Mouse (Mus musculus) retina, embryonic 14.5 days (tissue): ENCODE measurements around the gene Sgcd.

Experiments
- DNase-seq: peaks from one replicate; pipeline ENCODE4 v3.0.0-alpha.2; 2015; ENCODE audit warnings: low spot score

The Sgcd gene

DNA sequence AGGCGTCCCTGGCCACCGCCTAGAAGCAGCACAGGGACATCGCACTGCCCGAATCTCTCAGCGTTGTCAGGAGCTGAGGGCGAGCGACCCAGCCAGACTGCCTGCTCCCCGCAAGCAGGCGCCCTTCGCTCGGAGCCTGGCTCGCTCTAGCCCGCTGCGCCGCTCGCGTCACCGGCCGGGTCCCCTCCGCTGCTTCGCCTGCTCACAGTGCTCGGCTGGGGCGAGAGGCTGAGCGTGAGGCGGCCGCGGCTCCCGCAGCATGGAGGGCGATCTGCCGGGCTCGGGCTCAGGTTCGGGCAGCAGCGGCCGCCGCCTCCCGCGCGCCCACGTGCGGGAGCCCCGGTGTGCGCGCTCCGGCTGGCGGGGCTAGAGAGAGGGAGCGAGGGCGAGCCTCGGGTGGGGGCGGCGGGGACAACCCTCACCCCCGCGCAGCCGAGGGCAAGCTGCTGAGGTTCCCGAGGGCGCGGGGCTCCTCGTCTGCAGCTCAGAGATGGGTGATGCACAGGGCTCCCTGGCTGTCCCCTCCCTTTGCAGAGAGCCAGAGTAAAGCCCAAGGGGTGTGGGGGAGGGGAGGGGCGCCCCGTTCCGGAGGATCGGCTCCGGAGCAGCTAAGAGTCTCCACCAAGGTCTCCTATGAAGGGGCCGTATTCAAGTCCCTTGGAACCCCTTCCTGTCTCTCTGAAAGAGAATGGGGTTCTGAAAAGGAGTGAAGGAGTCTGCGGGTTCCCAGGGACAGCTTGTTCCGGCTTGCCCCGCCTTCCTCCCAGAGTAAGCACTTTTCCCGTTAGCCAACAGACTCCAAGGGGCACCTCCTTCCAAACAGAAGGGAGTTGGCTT, at the start of gene Sgcd:
Sgcd (minus strand) TSS at position 273 of the 837 bp plus-strand sequence.
- DNase-seq = peak; percentile 64

GRCm38 (mm10) chr11:48038051-48038450, 49.3 kb upstream of the Sgcd start:
- peak; percentile 2 for DNase-seq

GRCm38 (mm10) chr11:48012836-48013235, 24.1 kb upstream of the Sgcd start:
- peak; percentile 35 for DNase-seq

- DNase-seq = peak; percentile 62
Measured at GRCm38 (mm10) chr11:47988333-47988696, 454 bp downstream of the Sgcd start.

- peak; percentile 13 for DNase-seq
Measured at GRCm38 (mm10) chr11:47987893-47988267, 889 bp downstream of the Sgcd start.

- DNase-seq = peak; percentile 8
Measured at GRCm38 (mm10) chr11:47987251-47987892, 1.4 kb downstream of the Sgcd start.

DNA sequence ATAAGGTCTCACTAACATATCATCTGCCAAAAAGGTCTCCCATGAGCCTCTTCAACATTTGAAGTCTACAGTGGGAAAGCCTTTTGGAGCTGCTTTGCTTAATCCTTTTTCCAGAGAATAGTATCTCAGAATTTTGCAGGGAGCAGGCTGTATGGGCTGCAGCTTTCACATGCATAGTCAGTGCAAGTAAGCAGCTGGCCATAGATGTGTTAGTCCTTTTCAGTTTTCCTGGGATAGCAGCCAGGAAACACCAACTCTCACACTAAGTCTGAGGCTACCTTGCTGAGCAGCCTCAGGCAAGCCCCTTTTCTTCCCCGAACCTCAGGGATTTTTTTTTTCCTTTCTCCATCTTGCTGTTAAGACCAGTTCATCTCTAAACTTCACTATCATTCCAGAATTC, 6.6 kb downstream of the Sgcd start:
- DNase-seq = no peak

- no peak for DNase-seq
Measured at GRCm38 (mm10) chr11:47981108-47981507, 7.7 kb downstream of the Sgcd start.

DNA sequence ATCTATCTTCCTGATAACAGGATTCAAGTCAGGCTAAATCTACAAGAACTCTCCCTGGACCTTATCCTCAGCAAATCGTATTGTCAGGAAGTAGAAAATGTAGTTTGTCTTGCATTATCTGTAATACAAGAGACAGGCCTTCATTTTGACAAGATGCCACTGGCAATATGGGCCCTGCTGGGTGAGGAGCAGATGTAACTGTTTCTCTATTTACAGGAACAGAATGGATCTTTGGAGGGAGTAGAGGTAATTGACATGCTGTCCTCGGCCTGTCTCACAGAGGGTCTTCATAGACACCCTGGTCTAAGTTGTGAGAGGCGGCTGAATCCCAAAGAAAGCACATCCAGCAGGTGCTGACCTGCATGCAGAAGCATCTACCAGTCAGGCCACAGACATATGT, 35.5 kb downstream of the Sgcd start:
- no peak for DNase-seq

DNA sequence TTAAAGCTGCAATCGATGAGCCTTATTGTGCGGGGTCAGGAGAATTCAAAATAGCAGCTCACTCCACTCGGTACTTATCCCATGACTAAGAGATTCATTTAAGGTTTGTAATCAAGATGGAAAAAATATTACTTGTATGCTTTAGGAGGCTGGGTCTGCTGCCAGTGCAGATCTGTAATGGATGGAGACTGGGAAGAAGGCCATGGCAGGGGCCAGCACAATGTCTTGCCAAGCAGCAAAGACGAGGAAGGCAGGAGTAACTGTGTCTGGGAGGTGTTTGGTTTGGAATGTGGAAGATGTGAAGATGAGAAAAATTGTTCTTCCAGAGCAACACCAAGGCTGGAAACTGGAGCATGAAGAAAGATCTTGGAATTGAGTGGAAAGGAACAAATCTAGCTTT, 36.4 kb downstream of the Sgcd start:
- no peak for DNase-seq

GRCm38 (mm10) chr11:47939795-47940194, 49.0 kb downstream of the Sgcd start:
- no peak for DNase-seq

DNA sequence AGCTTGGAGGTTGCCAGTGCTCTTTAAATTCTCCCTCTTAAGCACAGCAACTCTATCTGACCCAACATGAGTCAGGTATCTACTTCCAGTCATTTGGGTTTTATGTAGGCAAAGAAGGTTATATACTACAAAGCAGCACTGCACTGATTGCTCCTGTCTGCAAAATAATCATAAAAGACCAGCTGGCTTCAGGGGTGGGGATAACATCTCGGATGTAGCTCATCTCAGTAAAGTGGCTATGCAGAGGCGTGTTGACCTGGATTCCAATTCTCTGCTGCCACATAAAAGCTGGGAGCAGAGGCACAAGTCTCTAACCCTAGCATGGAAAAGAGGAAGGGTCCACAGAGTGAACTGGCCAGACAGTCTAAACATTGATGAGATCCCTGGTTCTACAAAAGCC, 71.2 kb downstream of the Sgcd start:
- DNase-seq = no peak

DNA sequence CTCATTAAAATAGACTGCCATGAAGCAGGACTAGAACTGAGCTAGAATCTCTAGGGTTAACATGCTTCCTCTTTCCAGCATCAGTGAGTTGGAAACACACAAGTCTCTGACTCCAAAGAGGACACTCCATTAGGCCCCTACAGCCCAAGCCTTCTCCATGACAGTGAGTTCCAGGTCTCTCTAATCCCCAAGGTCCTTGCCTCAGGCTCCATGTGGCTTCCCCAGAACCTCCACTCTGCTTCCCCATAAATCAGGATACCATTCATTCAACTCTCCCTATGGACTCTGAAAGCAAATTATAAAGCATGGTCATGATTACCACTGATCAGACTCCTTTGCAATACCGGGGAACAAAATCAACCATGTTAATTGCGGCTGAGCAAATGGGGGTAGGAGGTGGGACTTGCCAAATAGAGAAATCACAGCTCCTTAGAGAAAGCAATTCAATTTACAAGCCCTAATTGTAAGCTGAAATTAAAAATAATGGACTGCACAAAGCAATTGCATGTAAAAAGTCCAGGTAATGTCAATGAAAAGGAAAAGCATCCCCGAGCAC, 97.1 kb downstream of the Sgcd start:
- DNase-seq = no peak

- DNase-seq = peak; percentile 53
Measured at GRCm38 (mm10) chr11:47890315-47890714, 98.5 kb downstream of the Sgcd start.

DNA sequence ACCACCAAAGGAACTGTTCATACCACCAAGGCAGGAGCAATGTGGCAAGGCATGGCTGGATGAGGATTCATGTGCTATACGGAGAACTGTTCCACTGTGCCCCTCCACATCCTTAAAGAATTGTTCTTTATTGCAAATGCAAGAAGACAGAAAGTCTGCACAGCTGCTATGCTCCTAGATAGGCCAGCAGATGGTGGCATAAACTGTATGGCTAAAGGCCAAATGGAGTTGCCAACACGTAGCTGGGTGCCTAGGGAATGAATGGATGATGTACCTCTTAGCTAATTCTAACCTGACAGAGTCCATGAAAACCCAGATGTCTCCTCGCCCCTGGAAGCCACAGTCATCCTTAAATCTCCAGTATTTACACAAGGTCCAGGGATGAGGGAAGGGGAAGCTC, 103.5 kb downstream of the Sgcd start:
- DNase-seq = no peak

DNA sequence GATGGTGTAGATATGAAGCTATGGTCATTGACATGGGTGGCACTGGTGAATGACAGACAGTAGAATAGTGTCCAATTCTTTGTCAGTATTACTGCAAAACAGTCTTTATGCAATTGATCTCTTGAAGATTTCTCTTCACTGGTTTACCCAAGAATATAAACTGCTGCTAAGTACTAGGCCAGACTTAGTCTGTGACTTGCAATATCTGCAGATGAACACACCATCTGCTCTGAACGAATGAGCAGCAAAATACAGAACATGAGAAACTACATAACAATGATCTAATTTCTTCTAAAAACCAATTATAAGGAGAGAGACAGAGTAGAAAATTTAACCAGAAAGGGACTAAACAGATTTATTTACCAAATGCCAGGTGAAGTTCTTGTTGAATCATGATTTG, 105.2 kb downstream of the Sgcd start:
- DNase-seq = no peak

DNA sequence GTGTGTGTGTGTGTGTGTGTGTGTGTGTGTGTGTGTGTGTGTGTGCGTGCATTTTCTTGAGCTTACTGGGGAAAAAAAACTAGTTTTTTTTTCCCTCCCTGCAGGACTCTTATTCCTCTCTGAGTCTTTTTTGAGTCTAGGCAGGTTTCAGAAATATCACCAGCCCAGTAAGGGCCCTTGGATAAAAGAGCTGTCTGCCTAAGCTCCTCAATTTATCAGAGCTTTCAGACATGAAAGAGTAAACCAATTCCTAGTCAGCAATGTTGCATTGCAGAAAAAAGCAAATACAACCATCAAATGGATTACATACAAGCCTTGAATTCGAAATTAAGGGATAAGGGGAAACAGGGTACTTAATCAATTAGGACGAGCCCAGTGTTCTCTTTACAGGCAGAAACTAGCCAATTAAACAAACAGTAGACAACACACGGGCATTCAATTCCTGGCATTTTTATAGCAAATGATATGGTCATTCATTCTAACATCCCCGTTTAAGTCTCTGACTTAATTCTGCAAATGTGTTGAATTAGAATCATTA, 112.1 kb downstream of the Sgcd start:
- DNase-seq = no peak

GRCm38 (mm10) chr11:47845894-47846293, 142.9 kb downstream of the Sgcd start:
- peak; percentile 56 for DNase-seq

- no peak for DNase-seq
Measured at GRCm38 (mm10) chr11:47833283-47833682, 155.5 kb downstream of the Sgcd start.

DNA sequence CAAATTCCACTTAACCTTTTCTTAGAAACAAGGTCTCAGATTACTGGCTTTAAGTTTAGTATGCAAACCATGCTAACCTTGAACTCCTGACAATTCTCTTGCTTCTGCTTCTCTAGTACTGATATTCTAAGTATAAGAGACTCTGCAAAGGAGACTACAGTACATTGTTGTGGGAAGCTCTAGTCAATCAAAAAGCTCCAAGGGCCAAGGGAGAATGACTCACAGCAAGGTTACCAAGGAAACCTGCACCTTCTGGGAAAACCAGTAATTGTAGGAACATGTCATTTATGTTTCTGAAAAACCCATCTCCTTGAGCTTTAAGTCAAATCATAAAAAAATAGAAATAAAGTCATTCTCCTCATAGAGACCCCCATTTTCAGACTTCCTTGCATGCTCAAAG, 178.5 kb downstream of the Sgcd start:
- no peak for DNase-seq

DNA sequence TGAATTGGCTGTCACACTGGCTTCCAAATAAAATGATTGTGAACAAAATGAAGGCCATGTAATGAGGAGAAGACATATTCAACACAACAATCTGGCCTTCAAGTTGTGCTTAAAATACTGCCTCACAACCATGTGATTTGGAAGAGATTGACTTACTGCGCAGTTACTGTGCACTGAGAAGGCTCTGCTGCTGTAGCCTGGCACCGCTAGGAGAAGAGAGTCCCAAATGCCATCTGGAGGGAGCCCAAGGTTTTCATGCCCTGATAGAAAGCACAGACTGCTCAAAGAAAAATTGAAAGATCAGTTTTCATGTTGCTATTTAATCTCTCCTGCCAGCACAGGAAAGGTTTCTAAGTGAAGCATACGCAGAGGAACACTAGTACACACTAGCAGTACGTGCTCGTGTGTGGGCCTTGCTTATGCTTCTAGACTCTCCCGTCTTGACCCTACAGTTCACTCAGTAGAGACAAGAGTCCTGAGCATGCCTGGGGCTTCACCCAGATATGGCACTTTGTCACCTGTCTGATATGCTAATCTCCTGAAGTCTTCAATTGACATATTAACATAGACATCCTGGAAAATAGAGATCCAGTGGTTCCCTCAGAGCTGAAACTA, 184.6 kb downstream of the Sgcd start:
- DNase-seq = no peak

GRCm38 (mm10) chr11:47777916-47778226, 210.9 kb downstream of the Sgcd start:
- DNase-seq = no peak
